Mouse (Mus musculus) bone marrow, adult 2 months (tissue): ENCODE data around the gene Tmem229a.

Experiments
- CTCF ChIP-seq: fragments of 200-500 bp; IDR thresholded peaks from 2 replicates; pipeline ENCODE4 v1.5.1; 2011; ENCODE audit warnings: low read length, control low read depth; ENCODE audit not compliant: control insufficient read depth, insufficient read depth
- POLR2A ChIP-seq: fragments of 200-500 bp; IDR thresholded peaks from 2 replicates; pipeline ENCODE4 v1.6.1; 2011; ENCODE audit warnings: low read depth, mild to moderate bottlenecking, control low read depth, low read length, borderline replicate concordance; ENCODE audit not compliant: control insufficient read depth

GRCm38 (mm10) chr6:24913591-24913990 is 42.5 kb downstream of the Tmem229a start:
- TF ChIP-seq POLR2A (no peak), CTCF (no peak)
